Mouse (Mus musculus) olfactory bulb, adult 2 months (tissue): ENCODE data around the gene Tubgcp6.

Experiments used
- CTCF ChIP-seq: fragments of 200-500 bp; IDR thresholded peaks from 2 replicates; pipeline ENCODE4 v1.5.1; 2012; ENCODE audit warnings: low read depth, mild to moderate bottlenecking, low read length, moderate library complexity; ENCODE audit not compliant: insufficient read depth
- POLR2A ChIP-seq: fragments of 200-500 bp; IDR thresholded peaks from 2 replicates; pipeline ENCODE4 v1.6.1; 2012; ENCODE audit warnings: mild to moderate bottlenecking, low read depth, low read length, moderate library complexity; ENCODE audit not compliant: insufficient read depth

DNA sequence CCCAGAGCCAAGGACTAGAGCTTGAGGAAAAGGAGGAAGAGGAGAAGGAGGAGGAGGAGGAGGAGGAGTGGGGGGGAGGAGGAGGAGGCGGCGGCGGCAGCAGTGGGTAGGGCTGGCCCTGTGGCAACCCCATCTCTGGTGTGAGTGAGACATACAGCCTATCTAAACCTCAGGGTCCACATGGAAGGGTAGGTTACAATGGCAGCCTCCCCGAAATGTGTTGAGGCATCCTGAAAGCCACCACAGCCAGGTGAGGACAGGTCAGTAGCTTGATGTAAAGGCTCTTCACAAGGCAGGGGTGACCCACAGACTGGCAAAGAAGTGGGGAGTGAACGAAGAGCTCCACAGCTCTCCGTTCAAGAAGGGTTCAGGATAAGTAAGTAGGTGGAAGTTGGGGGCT, 15.6 kb upstream of the Tubgcp6 start:
- TF ChIP-seq CTCF (no peak), POLR2A (no peak)
